Mouse (Mus musculus) thymus, adult 2 months (tissue): ENCODE results near the gene Plxdc2. TPM values are rescaled to one million over a fixed set of nuclear protein-coding genes. Genes with fewer than 3 reads are reported as not detected.
A peak's percentile ranks its signal among the peaks of the same experiment; 100 is the strongest.

Experiments used
- DNase-seq: peaks from one replicate; pipeline ENCODE4 v3.0.0; 2021
- H3K27ac ChIP-seq: fragments of 200-500 bp; 2 replicates; pipeline ENCODE4 v1.5.1; 2012; ENCODE audit warnings: low read length, control low read depth; ENCODE audit not compliant: control insufficient read depth, insufficient read depth
- H3K27me3 ChIP-seq: fragments of 200-500 bp; 2 replicates; pipeline ENCODE4 v1.6.1; 2012; ENCODE audit warnings: mild to moderate bottlenecking, low read length, moderate library complexity, mixed read lengths; ENCODE audit not compliant: control insufficient read depth, insufficient read depth
- H3K36me3 ChIP-seq: fragments of 200-500 bp; 2 replicates; pipeline ENCODE4 v1.6.1; 2012; ENCODE audit warnings: mild to moderate bottlenecking, low read length, moderate library complexity; ENCODE audit not compliant: control insufficient read depth, insufficient read depth
- H3K4me1 ChIP-seq: fragments of 200-500 bp; replicated peaks from 2 replicates; pipeline ENCODE4 v1.6.1; 2012; ENCODE audit warnings: low read length; ENCODE audit not compliant: control insufficient read depth, insufficient read depth
- H3K4me3 ChIP-seq: fragments of 200-500 bp; 2 replicates; pipeline ENCODE4 v1.5.1; 2012; ENCODE audit warnings: mild to moderate bottlenecking, low read length, control low read depth, moderate library complexity; ENCODE audit not compliant: control insufficient read depth, insufficient read depth
- CTCF ChIP-seq: fragments of 200-500 bp; IDR thresholded peaks from 2 replicates; pipeline ENCODE4 v1.5.1; 2012; ENCODE audit warnings: mild to moderate bottlenecking, control low read depth, low read length, moderate library complexity, borderline replicate concordance; ENCODE audit not compliant: control insufficient read depth, poor library complexity, insufficient read depth; ENCODE audit errors: extremely low read depth
- POLR2A ChIP-seq: fragments of 200-500 bp; IDR thresholded peaks from 2 replicates; pipeline ENCODE4 v1.6.1; 2012; ENCODE audit warnings: mild to moderate bottlenecking, low read length, control low read depth, moderate library complexity; ENCODE audit not compliant: control insufficient read depth, poor library complexity, insufficient read depth; ENCODE audit errors: extremely low read depth
- WGBS: fragments of 180-500 bp; shearing (Covaris S2); methylation state at CpG from one replicate; pipeline ENCODE4 v1.1.7; 2018; 5-methylcytosine and 5-hydroxymethylcytosine counted together
- polyA plus RNA-seq: library from polyadenylated mRNA; depleted of rRNA; stranded (reverse); fragments of >200 nt; gene quantifications from 2 replicates; pipeline ENCODE4 v1.2.3, GENCODE M21; 2012

Plxdc2 gene
- polyA plus RNA-seq, 1 experiment, result 14.0 TPM

DNA sequence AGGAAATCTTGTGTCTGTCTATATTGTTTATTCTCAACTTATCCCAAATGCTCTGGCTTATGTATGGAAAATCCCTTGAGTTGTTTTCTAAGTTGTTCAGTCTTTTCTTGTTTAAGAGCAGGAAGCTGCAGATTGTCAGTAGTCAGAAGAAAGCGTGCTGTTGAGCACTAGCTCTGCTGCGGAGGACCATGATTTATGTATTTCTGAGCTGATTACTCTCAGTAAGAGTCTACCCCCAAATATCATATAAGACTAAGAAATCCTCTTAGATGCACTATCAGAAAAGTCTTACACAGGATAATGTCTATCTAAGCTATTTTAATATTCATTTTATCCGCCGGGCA, 95.5 kb downstream of the Plxdc2 start:
- Histone ChIP-seq H3K36me3 (no peaks in the 10 kb centered on the region), H3K27ac (no peak overlapping the region), H3K4me1 (no peaks in the 10 kb centered on the region), H3K4me3 (no peak overlapping the region), H3K27me3 (no peaks in the 10 kb centered on the region)
- WGBS, result 97% methylated on average over 4 of the region's 4 CpGs
- TF ChIP-seq POLR2A (no peak), CTCF (no peak)
- no peak for DNase-seq

DNA sequence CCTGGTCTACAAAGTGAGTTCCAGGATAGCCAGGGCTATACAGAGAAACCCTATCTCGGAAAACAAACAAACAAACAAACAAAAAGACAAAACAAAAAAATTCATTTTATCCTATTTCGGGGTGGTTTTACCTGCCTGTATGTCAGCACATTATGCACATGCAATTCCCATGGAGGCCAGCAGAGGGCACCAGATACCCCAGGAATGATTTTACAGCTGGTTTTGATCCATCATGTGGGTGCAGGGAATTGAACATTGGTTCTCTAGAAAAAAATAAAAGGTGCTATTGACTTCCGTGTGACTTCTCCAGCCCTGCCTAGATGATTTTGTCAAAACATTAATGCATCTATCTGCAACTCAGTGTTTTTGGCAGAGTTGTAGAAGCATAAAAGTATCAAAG, 96.0 kb downstream of the Plxdc2 start:
- TF ChIP-seq CTCF, result no peak
- TF ChIP-seq POLR2A, result no peak
- WGBS, result 91% methylated on average over 3 of the region's 3 CpGs
- H3K4me1 ChIP-seq, result no peaks in the 10 kb centered on the region
- no peaks in the 10 kb centered on the region for H3K36me3 ChIP-seq
- no peak overlapping the region for H3K27ac ChIP-seq
- H3K4me3 ChIP-seq, result no peak overlapping the region
- DNase-seq, result peak; percentile 31
- H3K27me3 ChIP-seq, result no peaks in the 10 kb centered on the region

DNA sequence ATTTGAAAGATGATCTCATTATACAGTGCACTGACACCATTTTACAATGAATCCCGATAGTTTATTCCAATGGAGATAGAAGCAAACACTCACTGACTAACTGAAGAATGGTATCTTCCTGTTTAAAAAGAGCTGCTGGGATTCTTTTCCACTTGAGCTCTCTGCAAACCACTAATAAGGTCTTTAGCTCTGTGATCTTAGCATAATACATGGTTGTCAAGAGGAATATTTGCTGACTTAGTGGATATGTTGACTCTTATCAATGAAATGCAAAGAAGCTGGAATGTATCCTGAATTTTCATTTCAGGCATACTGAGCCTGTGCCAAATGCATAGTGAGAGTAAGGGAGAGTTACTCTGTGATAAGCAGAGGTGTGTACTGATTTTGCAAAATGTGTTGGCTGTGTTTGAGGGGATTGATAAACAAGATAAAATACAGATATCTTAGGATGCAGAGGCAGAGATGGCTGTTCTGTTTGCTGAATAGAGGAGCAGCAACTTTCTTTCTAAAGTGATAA, 100.2 kb downstream of the Plxdc2 start:
- no peak overlapping the region for H3K4me3 ChIP-seq
- H3K27ac ChIP-seq, result no peak overlapping the region
- DNase-seq, result no peak
- no peaks in the 10 kb centered on the region for H3K36me3 ChIP-seq
- WGBS, result 97% methylated on average over 1 of the region's 1 CpGs
- no peaks in the 10 kb centered on the region for H3K4me1 ChIP-seq
- no peaks in the 10 kb centered on the region for H3K27me3 ChIP-seq
- TF ChIP-seq POLR2A, result no peak
- no peak for TF ChIP-seq CTCF

DNA sequence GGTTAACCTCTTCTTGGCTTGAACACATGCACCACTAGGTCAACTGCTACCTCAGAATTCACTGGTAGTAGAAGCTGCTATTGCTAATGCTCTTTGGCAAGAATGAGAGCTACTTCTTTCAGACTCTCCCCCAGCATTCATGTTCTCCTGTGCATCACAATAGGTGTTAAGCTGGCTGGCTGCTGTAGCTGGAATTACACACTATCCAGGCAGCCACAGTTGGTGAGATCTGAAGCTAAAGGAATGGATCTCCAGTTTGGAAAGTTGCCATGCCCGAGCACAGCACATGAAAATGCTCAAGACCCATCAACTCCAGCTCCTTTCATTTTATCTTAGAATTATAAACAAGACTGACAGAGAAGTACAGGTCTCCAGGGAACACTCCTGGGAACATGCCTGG, 103.4 kb downstream of the Plxdc2 start:
- no peaks in the 10 kb centered on the region for H3K36me3 ChIP-seq

DNA sequence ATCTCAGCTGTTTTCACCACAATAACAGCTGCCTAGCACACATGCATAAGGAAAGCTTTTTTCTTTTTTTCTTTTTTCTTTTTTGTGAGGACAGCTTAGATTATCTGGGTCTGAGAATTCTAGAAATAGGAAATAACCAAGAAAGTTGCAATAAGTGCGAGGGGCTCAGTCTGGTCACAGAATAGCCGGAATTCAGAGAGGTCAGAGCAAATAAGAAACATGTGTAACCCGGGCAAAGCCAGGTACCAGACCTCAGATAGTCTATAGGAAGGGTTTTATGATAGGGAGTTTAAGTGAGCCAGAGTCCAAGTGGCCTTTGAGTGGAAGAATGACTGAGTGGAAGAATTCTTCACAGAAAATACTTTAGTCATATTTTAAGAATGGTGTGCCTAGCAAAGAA, 114.0 kb downstream of the Plxdc2 start:
- WGBS, result 92% methylated on average over 3 of the region's 3 CpGs
- TF ChIP-seq POLR2A, result no peak
- TF ChIP-seq CTCF, result no peak
- Histone ChIP-seq H3K27me3 (no peaks in the 10 kb centered on the region), H3K4me1 (no peaks in the 10 kb centered on the region), H3K4me3 (no peak overlapping the region), H3K27ac (no peak overlapping the region), H3K36me3 (no peaks in the 10 kb centered on the region)
- no peak for DNase-seq

More for the DNA sequence above, 103.4 kb downstream of the Plxdc2 start:
- no peak overlapping the region for H3K4me3 ChIP-seq
- DNase-seq, result no peak
- H3K27ac ChIP-seq, result no peak overlapping the region
- no peaks in the 10 kb centered on the region for H3K27me3 ChIP-seq
- TF ChIP-seq CTCF (no peak), POLR2A (no peak)
- WGBS, result 84% methylated on average over 1 of the region's 1 CpGs
- no peaks in the 10 kb centered on the region for H3K4me1 ChIP-seq

DNA sequence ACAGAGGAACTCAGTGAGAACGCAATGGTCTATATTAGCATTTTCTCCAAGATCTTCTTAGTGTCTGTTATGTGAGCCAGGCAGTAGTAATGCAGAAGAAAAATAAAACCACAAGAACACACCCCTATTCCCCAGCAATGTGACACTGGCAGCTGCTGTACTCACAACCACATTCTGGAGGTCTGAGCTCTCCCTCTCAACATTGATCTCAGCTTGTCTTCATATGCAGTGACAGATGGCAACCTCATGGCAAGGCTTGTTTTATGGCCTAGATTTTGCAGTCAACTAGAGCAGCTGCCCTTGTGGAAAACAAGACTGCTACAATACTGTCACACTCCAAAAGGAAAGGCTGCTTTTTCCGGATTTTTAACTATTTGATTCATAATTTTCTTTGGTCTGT, 127.8 kb downstream of the Plxdc2 start:
- no peak overlapping the region for H3K27ac ChIP-seq
- no peak overlapping the region for H3K4me3 ChIP-seq
- peak; percentile 22 for DNase-seq
- TF ChIP-seq POLR2A (no peak), CTCF (no peak)
- WGBS, result 67% methylated on average over 2 of the region's 2 CpGs
- no peaks in the 10 kb centered on the region for H3K27me3 ChIP-seq
- no peaks in the 10 kb centered on the region for H3K36me3 ChIP-seq
- H3K4me1 ChIP-seq, result no peaks in the 10 kb centered on the region

DNA sequence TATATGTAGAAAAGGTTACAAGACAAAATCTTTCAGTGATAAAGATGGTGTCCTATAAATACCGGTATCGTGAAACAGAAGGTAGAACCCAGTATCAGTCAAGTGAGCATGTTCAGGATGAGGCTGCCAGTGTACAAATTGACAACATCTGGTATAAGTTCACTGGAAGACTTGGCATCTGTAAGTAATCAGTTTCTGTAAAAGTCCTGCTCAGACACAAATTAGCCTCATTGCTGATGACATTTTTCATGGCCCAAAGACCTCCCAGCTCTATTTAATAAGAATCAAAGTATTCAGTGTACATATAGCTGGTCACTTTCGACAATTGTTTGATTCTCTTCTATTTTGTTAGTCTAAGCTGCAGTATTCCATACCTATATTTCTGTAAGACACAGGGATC, 129.9 kb downstream of the Plxdc2 start:
- 96% methylated on average over 3 of the region's 3 CpGs for WGBS
- TF ChIP-seq CTCF, result no peak
- TF ChIP-seq POLR2A, result no peak
- Histone ChIP-seq H3K27me3 (no peaks in the 10 kb centered on the region), H3K4me3 (no peak overlapping the region), H3K4me1 (no peaks in the 10 kb centered on the region), H3K36me3 (no peaks in the 10 kb centered on the region), H3K27ac (no peak overlapping the region)
- DNase-seq, result no peak
